Mouse (Mus musculus) forebrain, embryonic 15.5 days (tissue): Measurements from ENCODE around the gene Kcnk15. TPM values are rescaled to one million over a fixed set of nuclear protein-coding genes. Genes with fewer than 3 reads are reported as not detected.
A peak's percentile ranks its signal among the peaks of the same experiment; 100 is the strongest.

Source experiments
- ATAC-seq: fragments of 200-750 bp; cut with Nextera tagmentation; replicated peaks from 2 replicates; pipeline ENCODE4 v1.8.0; 2017; ENCODE audit warnings: mild to moderate bottlenecking, moderate TSS enrichment, moderate library complexity
- H3K27ac ChIP-seq: fragments of 300-500 bp; sonication (generic); replicated peaks from 2 replicates; pipeline ENCODE4 v1.5.1; 2015; ENCODE audit warnings: mild to moderate bottlenecking, inconsistent platforms
- H3K27me3 ChIP-seq: fragments of 300-500 bp; sonication (generic); 2 replicates; pipeline ENCODE4 v1.6.1; 2015; ENCODE audit warnings: inconsistent platforms
- H3K36me3 ChIP-seq: fragments of 300-500 bp; sonication (generic); 2 replicates; pipeline ENCODE4 v1.6.1; 2015; ENCODE audit warnings: mild to moderate bottlenecking, inconsistent platforms
- H3K4me1 ChIP-seq: fragments of 300-500 bp; sonication (generic); 2 replicates; pipeline ENCODE4 v1.6.1; 2015; ENCODE audit warnings: inconsistent platforms
- H3K4me2 ChIP-seq: fragments of 300-500 bp; sonication (generic); replicated peaks from 2 replicates; pipeline ENCODE4 v1.6.1; 2015; ENCODE audit warnings: mild to moderate bottlenecking, inconsistent platforms
- H3K4me3 ChIP-seq: fragments of 300-500 bp; sonication (generic); 2 replicates; pipeline ENCODE4 v1.5.1; 2015; ENCODE audit warnings: mild to moderate bottlenecking, inconsistent platforms
- H3K9ac ChIP-seq: fragments of 300-500 bp; sonication (generic); replicated peaks from 2 replicates; pipeline ENCODE4 v1.6.1; 2015; ENCODE audit warnings: mild to moderate bottlenecking, inconsistent platforms
- H3K9me3 ChIP-seq: fragments of 300-500 bp; sonication (generic); 2 replicates; pipeline ENCODE4 v1.6.1; 2016; ENCODE audit warnings: inconsistent platforms
- WGBS: fragments of 180-500 bp; shearing (Covaris S2); methylation state at CpG from one replicate; pipeline ENCODE4 v1.1.7; 2015; ENCODE audit warnings: mixed read lengths; 5-methylcytosine and 5-hydroxymethylcytosine counted together
- polyA plus RNA-seq: library from polyadenylated mRNA; unstranded; fragments of >200 nt; fragmentation: Nextera tagmentation; extraction: Ambion mirVana; gene quantifications from 2 replicates; pipeline ENCODE4 v1.2.1, GENCODE M21; 2015

The Kcnk15 gene
- polyA plus RNA-seq, 1 experiment from 2014 or later, result not detected

GRCm38 (mm10) chr2:163880891-163881290 lies 27.4 kb downstream of the Kcnk15 start:
- Histone ChIP-seq H3K27me3 (no peaks in the 10 kb centered on the region), H3K4me2 (no peak overlapping the region), H3K36me3 (no peaks in the 10 kb centered on the region), H3K4me1 (peaks cover 10% of the 10 kb centered on the region), H3K9me3 (no peaks in the 10 kb centered on the region), H3K27ac (no peak overlapping the region), H3K9ac (no peak overlapping the region), H3K4me3 (no peak overlapping the region)
- WGBS, result 82% methylated on average over 6 of the region's 6 CpGs
- ATAC-seq, result no peak

GRCm38 (mm10) chr2:163882859-163883652 lies 29.6 kb downstream of the Kcnk15 start:
- no peaks in the 10 kb centered on the region for H3K9me3 ChIP-seq
- H3K4me2 ChIP-seq, result no peak overlapping the region
- no peak overlapping the region for H3K4me3 ChIP-seq
- H3K27me3 ChIP-seq, result no peaks in the 10 kb centered on the region
- no peak overlapping the region for H3K27ac ChIP-seq
- 68% methylated on average over 17 of the region's 17 CpGs for WGBS
- no peaks in the 10 kb centered on the region for H3K4me1 ChIP-seq
- H3K36me3 ChIP-seq, result no peaks in the 10 kb centered on the region
- ATAC-seq, result no peak
- H3K9ac ChIP-seq, result no peak overlapping the region

- Histone ChIP-seq H3K27ac (no peak overlapping the region), H3K4me3 (no peak overlapping the region), H3K4me1 (0 out of 2 replicates have a peak, but pooled peaks cover 7% of the 10 kb centered on the region), H3K4me2 (no peak overlapping the region), H3K27me3 (no peaks in the 10 kb centered on the region), H3K9me3 (no peaks in the 10 kb centered on the region), H3K9ac (no peak overlapping the region), H3K36me3 (no peaks in the 10 kb centered on the region)
- 52% methylated on average over 6 of the region's 6 CpGs for WGBS
- no peak for ATAC-seq
These were observed 36.0 kb downstream of the Kcnk15 start for GRCm38 (mm10) chr2:163889411-163889810.

- H3K4me2 ChIP-seq, result no peak overlapping the region
- H3K9ac ChIP-seq, result no peak overlapping the region
- WGBS, result 32% methylated on average over 11 of the region's 11 CpGs
- ATAC-seq, result no peak
- H3K9me3 ChIP-seq, result no peaks in the 10 kb centered on the region
- H3K27ac ChIP-seq, result peak overlapping the region; percentile 27; the same call in 1 of the 2 replicates
- no peaks in the 10 kb centered on the region for H3K36me3 ChIP-seq
- H3K27me3 ChIP-seq, result no peaks in the 10 kb centered on the region
- H3K4me3 ChIP-seq, result no peak overlapping the region
- 0 out of 2 replicates have a peak, but pooled peaks cover 7% of the 10 kb centered on the region for H3K4me1 ChIP-seq
These were observed 37.1 kb downstream of the Kcnk15 start for GRCm38 (mm10) chr2:163890586-163890985.

GRCm38 (mm10) chr2:163891271-163891670 lies 37.8 kb downstream of the Kcnk15 start:
- Histone ChIP-seq H3K27ac (0 out of 2 replicates have a peak overlapping the region, but pooled peaks have one; percentile 27), H3K36me3 (no peaks in the 10 kb centered on the region), H3K4me3 (no peak overlapping the region), H3K4me1 (0 out of 2 replicates have a peak, but pooled peaks cover 7% of the 10 kb centered on the region), H3K9ac (no peak overlapping the region), H3K9me3 (no peaks in the 10 kb centered on the region), H3K4me2 (no peak overlapping the region), H3K27me3 (no peaks in the 10 kb centered on the region)
- whole genome bisulfite sequencing, result 91% methylated on average over 11 of the region's 11 CpGs
- no peak for ATAC-seq

GRCm38 (mm10) chr2:163893446-163894370 lies 40.3 kb downstream of the Kcnk15 start:
- no peak overlapping the region for H3K27ac ChIP-seq
- H3K27me3 ChIP-seq, result no peaks in the 10 kb centered on the region
- H3K9ac ChIP-seq, result no peak overlapping the region
- H3K4me2 ChIP-seq, result no peak overlapping the region
- H3K4me3 ChIP-seq, result no peak overlapping the region
- H3K36me3 ChIP-seq, result no peaks in the 10 kb centered on the region
- no peaks in the 10 kb centered on the region for H3K9me3 ChIP-seq
- no peak for ATAC-seq
- H3K4me1 ChIP-seq, result 0 out of 2 replicates have a peak, but pooled peaks cover 7% of the 10 kb centered on the region
- 72% methylated on average over 7 of the region's 7 CpGs for WGBS

GRCm38 (mm10) chr2:163895156-163895555 lies 41.7 kb downstream of the Kcnk15 start:
- Histone ChIP-seq H3K27me3 (no peaks in the 10 kb centered on the region), H3K4me1 (0 out of 2 replicates have a peak, but pooled peaks cover 8% of the 10 kb centered on the region), H3K4me3 (no peak overlapping the region), H3K9me3 (no peaks in the 10 kb centered on the region), H3K9ac (no peak overlapping the region), H3K4me2 (no peak overlapping the region), H3K36me3 (no peaks in the 10 kb centered on the region), H3K27ac (no peak overlapping the region)
- 86% methylated on average over 2 of the region's 2 CpGs for WGBS
- no peak for ATAC-seq

GRCm38 (mm10) chr2:163897026-163897425 lies 43.6 kb downstream of the Kcnk15 start:
- Histone ChIP-seq H3K36me3 (no peaks in the 10 kb centered on the region), H3K27ac (no peak overlapping the region), H3K4me3 (no peak overlapping the region), H3K9ac (no peak overlapping the region), H3K27me3 (no peaks in the 10 kb centered on the region), H3K9me3 (no peaks in the 10 kb centered on the region), H3K4me1 (0 out of 2 replicates have a peak, but pooled peaks cover 3% of the 10 kb centered on the region), H3K4me2 (no peak overlapping the region)
- 95% methylated on average over 7 of the region's 7 CpGs for WGBS
- ATAC-seq, result no peak

GRCm38 (mm10) chr2:163897988-163898535 lies 44.6 kb downstream of the Kcnk15 start:
- WGBS, result 80% methylated on average over 7 of the region's 7 CpGs
- Histone ChIP-seq H3K4me2 (no peak overlapping the region), H3K9ac (no peak overlapping the region), H3K36me3 (no peaks in the 10 kb centered on the region), H3K27ac (no peak overlapping the region), H3K9me3 (no peaks in the 10 kb centered on the region), H3K4me3 (no peak overlapping the region), H3K27me3 (no peaks in the 10 kb centered on the region), H3K4me1 (0 out of 2 replicates have a peak, but pooled peaks cover 3% of the 10 kb centered on the region)
- no peak for ATAC-seq

GRCm38 (mm10) chr2:163899910-163900411 lies 46.5 kb downstream of the Kcnk15 start:
- Histone ChIP-seq H3K4me2 (no peak overlapping the region), H3K27me3 (no peaks in the 10 kb centered on the region), H3K9me3 (no peaks in the 10 kb centered on the region), H3K9ac (no peak overlapping the region), H3K4me1 (0 out of 2 replicates have a peak, but pooled peaks cover 3% of the 10 kb centered on the region), H3K4me3 (no peak overlapping the region), H3K27ac (0 out of 2 replicates have a peak overlapping the region, but pooled peaks have one; percentile 15), H3K36me3 (no peaks in the 10 kb centered on the region)
- ATAC-seq, result no peak
- WGBS, result 58% methylated on average over 14 of the region's 14 CpGs

- H3K36me3 ChIP-seq, result no peaks in the 10 kb centered on the region
- WGBS, result 88% methylated on average over 7 of the region's 7 CpGs
- H3K9me3 ChIP-seq, result no peaks in the 10 kb centered on the region
- no peak overlapping the region for H3K4me2 ChIP-seq
- no peak overlapping the region for H3K4me3 ChIP-seq
- H3K27me3 ChIP-seq, result no peaks in the 10 kb centered on the region
- no peak for ATAC-seq
- 0 out of 2 replicates have a peak, but pooled peaks cover 3% of the 10 kb centered on the region for H3K4me1 ChIP-seq
- H3K9ac ChIP-seq, result no peak overlapping the region
- no peak overlapping the region for H3K27ac ChIP-seq
These were observed 47.6 kb downstream of the Kcnk15 start for GRCm38 (mm10) chr2:163901043-163901442.
